Mouse (Mus musculus) kidney, adult 2 months (tissue): ENCODE measurements around the gene Rps6ka2.

ENCODE experiments used
- CTCF ChIP-seq: fragments of 200-500 bp; conservative IDR thresholded peaks from 2 replicates; pipeline ENCODE4 v1.5.1; 2011; ENCODE audit warnings: low read depth, mild to moderate bottlenecking, control low read depth, low read length, moderate library complexity, mixed read lengths; ENCODE audit not compliant: insufficient read depth, insufficient read length
- POLR2A ChIP-seq: fragments of 200-500 bp; IDR thresholded peaks from one replicate; pipeline ENCODE4 v1.6.1; 2011; ENCODE audit warnings: low read depth, low read length, control low read depth

GRCm38 (mm10) chr17:7237706-7238105 lies 67.8 kb downstream of the Rps6ka2 start:
- TF ChIP-seq CTCF (no peak), POLR2A (no peak)
